Mouse (Mus musculus) cerebellum, postnatal 10 days (tissue): ENCODE measurements around the gene Fam219b.
A peak's percentile ranks its signal among the peaks of the same experiment; 100 is the strongest.

Source experiments
- DNase-seq, 2 experiments: peaks; one replicate each; pipeline ENCODE4 v3.0.0; 2021; ENCODE audit warnings: mixed read lengths in 2 of 2

Gene Fam219b

GRCm38 (mm10) chr9:57566846-57567245, 29.5 kb downstream of the Fam219b start:
- no peak for DNase-seq

DNA sequence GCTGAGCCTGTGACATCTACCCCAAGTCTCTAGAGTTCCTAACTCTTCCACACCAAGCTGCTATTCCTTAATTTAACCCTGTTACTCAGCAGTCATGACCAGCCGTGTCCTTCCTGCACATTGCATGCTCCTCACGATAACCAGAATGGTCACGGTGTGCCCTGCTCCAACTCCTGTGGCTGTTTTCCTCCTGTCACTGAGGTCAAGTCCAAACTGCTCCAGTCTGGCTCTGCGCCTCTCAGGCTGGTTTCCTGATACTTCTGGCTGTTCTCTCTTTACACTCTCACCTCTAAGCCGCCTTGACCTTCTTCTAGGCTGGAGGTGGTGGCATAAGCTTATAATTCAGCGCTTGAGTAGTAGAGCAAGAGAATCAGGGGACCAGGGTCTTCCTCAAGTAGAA, 31.2 kb downstream of the Fam219b start:
- no peak for DNase-seq

DNA sequence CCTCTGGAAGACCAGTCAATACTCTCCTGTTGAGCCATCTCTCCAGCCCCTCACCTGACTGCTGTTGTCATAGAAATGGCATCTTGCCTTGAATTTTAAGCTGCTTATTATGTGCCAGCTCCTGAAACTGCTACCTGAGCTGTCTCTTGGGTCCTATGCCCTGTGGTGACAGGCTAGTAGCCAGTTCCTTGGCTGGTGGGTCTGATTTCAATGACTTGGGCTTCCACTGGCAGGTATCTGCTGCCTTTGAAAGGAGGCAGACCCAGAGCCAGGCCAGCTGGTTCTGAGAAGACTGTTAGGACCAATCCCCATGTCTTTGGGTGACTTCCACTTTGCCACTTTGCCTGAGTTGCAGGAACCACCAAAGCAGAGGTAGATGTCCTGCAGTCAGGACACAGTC, 37.1 kb downstream of the Fam219b start:
- DNase-seq: no peak

GRCm38 (mm10) chr9:57575577-57575976, 38.2 kb downstream of the Fam219b start:
- no peak for DNase-seq

DNA sequence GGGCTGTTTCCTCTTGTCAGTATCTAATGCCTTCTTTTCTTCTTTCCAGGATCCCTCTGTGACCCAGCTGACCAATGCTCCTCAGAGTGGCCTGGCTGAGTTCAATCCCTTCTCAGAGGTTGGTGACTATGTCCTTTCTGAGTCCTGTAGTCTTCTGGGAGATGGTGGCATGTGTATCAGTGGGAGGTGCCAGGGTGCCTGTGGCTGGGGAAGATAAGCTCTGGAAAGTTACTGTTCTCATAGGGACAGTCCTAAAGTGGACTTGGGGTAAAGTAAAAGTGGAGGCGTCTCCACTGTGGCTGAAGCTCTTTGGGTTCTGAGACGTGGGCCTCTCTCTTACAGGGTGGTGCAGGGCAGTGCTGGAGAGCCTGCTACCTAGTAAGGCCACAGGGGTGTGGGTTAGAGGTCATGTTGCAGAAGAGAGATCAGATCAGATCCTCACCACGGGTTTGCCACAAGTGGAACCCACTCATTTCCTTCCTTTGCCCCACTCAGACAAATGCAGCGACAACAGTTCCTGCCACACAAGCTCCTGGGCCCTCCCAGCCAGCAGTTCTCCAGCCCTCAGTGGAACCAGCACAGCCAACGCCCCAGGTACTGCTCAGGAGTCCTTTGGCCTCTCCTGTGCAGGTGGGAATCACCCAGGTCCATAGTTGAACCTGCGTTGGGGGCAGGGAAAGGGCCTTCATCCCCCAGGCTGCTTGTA, 40.0 kb downstream of the Fam219b start:
- no peak for DNase-seq

DNA sequence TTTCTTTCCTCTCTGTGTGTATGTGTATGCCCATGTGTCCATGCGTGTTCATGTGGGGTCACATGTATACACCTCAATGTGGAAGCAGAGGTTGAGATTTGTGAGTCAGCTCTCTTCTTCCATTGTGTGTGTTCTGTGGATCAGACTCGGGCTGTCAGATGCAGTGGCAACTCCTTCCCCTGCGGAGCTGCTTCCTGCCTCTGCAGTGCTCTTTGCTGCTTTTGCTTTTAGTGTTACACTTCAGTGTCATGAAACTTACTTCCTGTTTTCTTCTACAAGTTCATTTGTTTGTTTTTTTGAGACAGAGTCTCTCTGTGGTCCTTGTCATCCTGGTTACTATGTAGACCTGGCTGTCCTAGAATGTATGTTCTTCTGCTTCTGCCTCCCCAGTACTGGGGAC, 47.7 kb downstream of the Fam219b start:
- DNase-seq: no peak

GRCm38 (mm10) chr9:57589224-57590126, 52.1 kb downstream of the Fam219b start, which contains the start of gene Ulk3:
Gene Ulk3 (plus strand): TSS chr9:57589452.
- DNase-seq: peak; percentile 81 to 87

DNA sequence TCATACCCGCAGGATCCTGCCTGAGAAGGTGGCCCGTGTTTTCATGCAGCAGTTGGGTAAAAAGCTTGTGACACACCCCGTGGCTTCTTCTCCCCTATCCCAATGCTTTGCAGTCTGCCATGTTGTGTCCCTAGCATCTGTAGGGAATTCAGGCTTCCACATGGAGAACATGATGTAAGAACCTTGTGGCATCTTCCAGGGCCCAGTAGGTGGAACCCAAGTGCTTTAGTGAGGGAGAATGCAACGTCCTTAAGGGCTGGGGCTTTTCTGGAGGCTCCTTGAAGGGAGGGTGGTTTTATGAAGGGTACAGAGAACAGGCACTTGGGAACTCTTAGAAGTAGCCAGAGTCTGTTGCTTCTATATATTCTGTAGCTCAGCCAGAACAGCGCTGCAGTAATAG, 53.4 kb downstream of the Fam219b start:
- DNase-seq: peak; percentile 52 to 55
